Mouse (Mus musculus) megakaryocyte-erythroid progenitor cell, adult 5 weeks (primary cell): ENCODE results near the gene Pus7l. TPM values are rescaled to one million over a fixed set of nuclear protein-coding genes. Genes with fewer than 3 reads are reported as not detected.

Experiments
- polyA plus RNA-seq: library from polyadenylated mRNA; stranded (reverse); fragments of >175 nt; gene quantifications from 2 replicates; pipeline ENCODE4 v1.2.3, GENCODE M21; 2012

Pus7l gene
- 5.6 and 6.5 TPM in 2 replicates for polyA plus RNA-seq

DNA sequence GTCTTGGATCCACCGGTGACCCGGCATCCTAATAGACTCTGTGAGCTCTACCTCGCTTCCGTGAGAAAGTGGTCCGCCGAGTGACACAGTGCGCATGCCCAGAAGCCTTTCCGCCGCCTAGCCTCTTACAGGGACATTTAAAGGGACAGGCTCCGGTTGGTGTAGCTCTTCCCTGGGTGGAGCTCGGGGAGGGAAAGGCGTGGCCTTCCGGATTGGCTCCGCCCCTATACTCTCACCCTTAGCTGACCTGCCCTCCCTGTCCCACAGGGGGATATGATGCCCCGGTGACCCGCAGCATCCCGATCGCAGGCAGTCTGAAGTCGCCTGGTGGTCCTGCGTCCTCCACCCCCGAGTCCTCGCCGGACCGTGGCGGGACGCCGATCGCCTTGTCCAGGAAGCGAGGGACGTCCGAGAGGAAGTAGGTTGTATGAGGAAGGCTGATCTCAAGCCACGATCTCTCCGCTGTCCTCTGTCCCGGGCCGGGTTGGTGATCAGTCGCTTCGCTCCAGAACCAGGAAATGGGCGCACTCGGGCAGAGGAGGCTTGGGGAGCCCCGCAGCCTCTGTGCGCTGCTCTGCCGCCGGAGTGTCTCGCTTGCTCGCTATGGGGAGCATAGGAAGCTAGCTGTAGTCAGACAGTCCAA, at the start of gene Pus7l, which contains the start of gene Irak4:
TSS of gene Pus7l (minus strand) at position 139 of the 643 bp plus-strand sequence.
TSS of gene Irak4 (plus strand) at position 235 of the 643 bp plus-strand sequence.

DNA sequence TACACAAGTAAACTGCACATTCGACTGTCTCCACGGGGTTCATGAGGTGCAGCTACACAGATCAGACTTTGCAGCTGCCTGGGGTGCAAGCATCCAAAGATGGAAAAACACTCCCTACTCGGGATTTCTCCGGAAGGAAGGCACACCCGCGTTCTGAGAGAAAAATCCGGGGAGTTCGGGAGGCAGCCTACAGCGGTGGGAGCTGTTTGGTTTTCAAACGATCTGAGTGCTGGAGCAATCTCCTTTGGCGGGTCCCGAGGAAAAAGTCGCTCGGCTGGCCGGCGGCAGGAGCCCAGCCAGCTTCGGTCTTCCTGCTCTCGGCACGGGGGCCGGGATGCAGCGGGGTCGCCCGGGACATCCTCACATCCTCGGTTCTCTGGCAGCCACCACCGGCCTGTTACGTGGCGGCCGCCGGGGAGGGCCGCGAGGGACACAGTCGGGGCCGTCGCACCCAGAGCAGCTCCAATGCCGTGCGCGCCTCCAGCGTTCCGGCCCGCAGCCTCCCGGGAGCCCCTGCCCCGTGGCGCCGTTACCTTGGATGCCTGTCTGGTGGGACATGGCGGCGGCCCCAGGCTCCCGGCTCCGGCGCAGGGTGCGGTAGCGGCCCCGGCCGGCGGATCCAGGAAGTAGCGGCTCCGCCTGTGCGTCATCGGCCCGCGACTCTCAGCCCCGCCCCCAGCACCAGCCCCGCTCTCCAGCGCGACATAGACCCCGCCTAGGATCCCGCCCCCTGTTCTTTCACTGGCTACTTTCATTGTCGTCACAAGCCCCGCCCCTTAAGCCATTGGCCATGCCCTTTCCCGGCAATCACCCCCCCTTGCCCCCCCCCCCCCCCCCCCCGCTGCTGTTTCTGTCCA, 46.1 kb upstream of the Pus7l start, which contains the start of gene Twf1:
TSS of gene Twf1 (minus strand) at position 671 of the 857 bp plus-strand sequence.

Other genes starting within 250 kb of the Pus7l start
- gene Adamts20, start 78.1 kb downstream of the Pus7l start, polyA plus RNA-seq: 0.89 TPM in 1 of 2 replicates, not detected in the other
- 12.8 and 15.0 TPM in 2 replicates for gene Irak4, start 96 bp upstream of the Pus7l start, polyA plus RNA-seq
- gene Twf1, start 46.3 kb upstream of the Pus7l start, polyA plus RNA-seq: 5.8 and 7.6 TPM in 2 replicates
- not detected in 2 replicates for gene Tmem117, start 85.7 kb upstream of the Pus7l start, polyA plus RNA-seq